Mouse (Mus musculus) adrenal gland, adult (tissue): ENCODE measurements at regions not wholly inside any gene's neighbourhood (a gene's known extent, or its start where the extent isn't known, plus 50 kb on each side); places are given as distances from the start of the nearest gene placed in this dataset.
"Not testable (repeated sequence)": the region's sequence is repeated elsewhere in the genome, so short reads cannot be mapped to it uniquely, and the experiment has no call there.

Source experiments
- DNase-seq, 2 experiments: peaks; one replicate each; pipeline ENCODE4 v3.0.0; 2022 to 2023; ENCODE audit warnings: low spot score in 1 of 2; ENCODE audit not compliant: inconsistent age in 2 of 2

DNA sequence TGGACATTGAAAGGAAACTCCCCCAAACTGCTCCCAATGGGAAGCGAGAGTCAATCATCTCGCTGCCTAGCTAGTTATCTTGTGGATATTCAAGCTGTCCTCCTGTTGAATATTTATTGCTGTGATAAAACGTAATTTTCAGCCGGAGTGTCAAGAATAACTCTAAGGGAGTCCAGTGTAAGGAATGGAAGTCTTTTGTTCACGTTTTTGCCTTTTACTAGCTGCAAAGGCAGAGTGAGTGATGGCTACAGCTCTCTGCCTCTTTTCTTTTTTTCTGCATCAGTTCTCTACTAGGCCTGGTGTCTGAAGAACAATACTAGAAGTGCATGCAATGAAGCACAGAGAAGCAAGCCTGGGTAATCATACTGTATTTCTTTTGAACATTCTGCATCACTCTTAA is 679.7 kb downstream of the Trib2 start:
- DNase-seq: no peak

DNA sequence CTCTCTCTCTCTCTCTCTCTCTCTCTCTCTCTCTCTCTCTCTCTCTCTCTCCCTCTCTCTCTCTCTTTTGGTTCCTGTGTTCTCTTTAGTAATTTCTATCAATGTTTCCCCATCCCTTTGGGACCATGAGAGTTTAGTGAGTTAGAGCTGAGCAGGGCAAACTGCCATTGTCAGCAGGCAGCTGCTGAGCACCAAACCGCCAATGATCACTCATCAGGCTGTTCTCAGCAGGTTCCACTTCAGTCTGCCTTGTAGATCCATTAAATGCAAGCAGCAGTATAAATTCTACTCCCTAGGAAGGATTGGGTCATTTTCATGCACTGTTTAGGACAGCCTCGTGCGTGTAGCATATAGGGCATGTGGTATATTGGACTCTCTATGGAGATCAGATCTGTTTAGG is 692.5 kb downstream of the Trib2 start:
- DNase-seq: no peak

DNA sequence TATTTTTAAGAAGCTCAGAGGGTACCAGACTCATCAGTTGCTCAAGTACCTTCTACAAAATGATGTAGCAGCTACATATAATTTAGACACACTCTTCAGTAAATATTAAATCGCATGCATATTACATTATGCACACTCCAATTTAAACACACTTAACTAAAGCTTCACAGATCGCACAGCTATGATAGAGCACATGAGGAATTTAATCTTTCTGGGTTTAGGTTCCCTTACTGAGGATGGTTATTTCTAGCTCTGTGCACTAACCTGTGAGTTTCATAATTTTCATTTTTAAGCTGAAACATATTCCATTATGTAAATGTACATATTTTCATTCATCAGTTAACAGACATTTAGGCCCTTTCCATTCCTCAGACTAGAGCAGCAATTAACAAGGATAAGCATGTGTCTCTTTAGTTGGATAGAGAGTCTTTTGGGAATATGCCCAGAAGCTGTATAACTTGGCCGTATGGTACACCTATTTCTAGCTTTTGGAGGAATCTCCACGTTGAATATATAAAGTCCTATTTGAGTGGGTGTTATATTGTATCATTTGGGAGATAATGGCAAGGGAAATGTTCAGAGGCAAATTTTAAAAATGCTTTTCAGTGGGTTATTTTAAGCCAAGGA is 694.0 kb downstream of the Trib2 start:
- DNase-seq: no peak

DNA sequence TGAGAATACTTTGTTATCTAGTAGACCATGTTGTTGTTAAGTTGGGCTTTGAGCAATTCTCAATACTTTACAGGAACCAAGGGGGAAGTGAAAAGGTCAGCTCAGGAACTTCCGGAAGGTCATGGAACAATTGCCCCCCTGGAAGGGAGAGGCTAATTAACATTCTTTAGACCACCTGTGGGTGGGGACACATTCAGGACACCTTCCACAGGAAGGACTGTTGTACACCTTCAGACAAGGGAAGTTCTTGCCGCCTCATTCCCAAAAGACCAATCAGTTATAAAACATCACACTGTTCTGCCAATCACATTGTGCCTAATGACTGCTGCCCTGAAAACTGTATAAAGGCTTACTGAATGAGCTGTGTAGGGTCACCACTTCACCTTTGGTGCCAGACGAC is 701.2 kb downstream of the Trib2 start:
- no peak for DNase-seq

DNA sequence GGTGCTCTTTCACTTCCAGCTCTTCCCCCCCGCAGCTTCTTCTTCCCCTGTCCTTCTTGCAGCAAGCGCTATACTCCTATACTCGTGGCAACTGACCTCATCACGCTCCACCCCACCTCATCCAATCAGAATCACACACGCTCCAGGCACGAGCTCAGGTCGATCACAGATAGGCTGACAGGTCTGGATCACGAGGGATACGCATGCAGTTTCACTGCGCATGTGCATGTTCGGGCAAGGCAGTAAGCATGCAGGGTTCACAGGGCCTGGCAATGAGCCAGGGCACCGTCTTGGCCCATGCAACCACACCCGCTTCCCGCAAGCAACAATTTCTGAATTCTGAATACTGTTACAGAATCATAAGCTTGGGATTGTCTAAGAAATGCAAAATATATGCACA is 701.9 kb downstream of the Trib2 start:
- DNase-seq: no peak

DNA sequence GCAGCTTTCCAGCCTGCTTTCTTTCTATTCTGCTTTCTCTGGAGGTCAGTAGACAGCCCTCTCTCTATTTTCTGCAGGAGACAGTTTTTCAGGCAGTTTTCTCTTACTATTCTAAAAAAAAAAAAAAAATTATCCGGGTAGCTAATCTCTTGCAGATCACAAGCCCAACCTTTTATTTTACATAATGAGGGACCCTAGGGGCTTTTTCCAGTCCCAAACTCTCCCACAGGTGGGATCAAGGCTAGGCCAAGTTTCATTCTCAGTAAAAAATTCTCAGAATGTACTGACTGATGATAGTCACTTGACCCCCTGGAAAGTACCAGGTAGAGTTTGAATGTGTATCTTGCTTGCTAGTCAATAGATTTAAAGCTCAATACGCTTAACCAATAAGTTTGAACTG is 705.7 kb downstream of the Trib2 start:
- no peak for DNase-seq

DNA sequence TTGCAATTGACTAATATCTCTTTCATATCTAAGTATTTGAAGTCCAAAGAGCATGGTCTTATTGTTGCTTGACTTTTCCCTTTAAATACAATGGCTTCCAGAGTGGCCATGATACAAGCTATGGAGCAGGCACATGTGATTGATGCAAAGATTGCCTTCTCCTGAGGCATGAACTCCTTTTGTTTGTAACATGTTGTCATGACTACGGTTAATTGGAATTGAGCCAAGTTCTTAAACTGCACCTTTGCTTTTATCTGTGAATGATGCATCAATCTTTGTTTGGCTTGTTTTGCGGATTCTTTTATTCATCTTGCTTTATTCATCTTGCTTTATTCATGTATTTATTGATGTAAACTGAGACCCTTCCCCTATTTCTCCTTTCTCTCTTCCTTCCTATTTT is 711.8 kb downstream of the Trib2 start:
- no peak for DNase-seq

DNA sequence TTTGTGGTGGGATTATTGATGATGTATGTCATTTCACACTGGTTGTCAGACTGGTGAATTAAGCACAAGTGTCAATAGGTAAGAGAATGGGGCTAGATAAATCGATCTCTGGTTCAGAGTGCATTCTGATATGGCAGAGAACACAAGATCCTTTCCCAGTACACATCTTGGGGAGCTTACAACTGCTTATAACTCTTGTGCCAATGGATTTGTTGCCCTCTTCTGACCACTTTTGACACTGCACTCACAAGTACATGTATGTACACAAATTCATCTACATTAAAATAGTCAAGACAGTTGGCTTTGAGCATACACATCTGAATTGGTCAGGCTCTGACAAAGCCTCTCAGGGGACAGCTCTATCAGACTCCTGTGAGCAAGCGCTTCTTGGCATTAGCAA is 738.1 kb downstream of the Trib2 start:
- DNase-seq: peak in 1 of 2 experiments; percentile 67

DNA sequence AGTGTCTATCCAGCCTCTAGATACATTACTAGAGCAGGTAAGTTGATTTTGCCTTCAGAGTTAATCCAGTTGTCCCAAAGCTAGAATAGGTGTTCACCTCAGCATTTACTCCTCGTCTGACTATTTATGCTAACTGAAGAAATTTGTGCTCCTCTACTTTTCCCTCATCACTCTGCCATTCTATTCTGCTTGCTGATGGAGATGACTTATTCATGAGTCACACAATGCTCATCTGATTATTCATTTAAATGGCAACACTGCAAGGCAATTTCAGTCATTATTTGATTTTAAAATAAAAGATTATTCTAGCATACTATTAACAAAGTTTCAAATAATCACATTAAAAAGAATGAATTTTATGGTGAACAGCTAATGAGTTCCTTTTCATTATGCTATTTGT is 752.4 kb downstream of the Trib2 start:
- no peak for DNase-seq

DNA sequence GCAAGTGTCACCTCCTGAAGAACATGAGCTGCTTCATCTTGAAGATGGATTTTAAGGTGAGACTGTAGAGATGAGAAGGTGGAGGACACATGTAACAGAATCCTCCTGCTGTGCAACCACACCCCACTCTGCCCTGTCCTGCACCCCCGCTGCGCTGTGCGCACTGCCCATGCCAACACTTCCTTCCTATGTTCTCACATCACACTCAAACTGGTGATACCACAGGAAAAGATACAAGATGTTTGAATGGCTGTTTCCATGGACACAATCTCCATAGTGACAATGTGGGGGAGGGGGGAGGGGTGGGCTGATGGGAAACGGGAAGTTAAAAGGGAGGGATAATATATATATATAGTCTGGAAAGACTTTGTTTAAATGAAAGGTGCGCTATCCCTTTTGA is 765.3 kb downstream of the Trib2 start:
- DNase-seq: no peak

DNA sequence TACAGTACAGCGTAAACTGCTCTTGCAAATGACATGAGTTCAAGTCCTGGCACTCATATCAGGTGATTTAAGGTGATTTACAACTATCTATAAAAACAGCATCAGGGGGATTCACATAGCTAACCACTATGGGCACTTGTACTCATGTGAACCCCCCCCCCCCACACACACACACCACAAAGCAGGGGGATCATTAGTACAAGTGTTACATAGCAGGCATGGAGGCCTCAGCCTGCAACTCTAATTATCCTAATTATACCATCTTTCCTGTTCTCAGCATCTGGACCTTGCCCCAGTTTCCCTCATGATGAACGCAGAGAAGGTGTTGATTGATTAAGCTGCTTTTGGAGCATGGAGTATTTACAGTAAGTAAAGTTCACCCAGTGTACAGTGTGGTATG is 773.5 kb downstream of the Trib2 start:
- DNase-seq: no peak

DNA sequence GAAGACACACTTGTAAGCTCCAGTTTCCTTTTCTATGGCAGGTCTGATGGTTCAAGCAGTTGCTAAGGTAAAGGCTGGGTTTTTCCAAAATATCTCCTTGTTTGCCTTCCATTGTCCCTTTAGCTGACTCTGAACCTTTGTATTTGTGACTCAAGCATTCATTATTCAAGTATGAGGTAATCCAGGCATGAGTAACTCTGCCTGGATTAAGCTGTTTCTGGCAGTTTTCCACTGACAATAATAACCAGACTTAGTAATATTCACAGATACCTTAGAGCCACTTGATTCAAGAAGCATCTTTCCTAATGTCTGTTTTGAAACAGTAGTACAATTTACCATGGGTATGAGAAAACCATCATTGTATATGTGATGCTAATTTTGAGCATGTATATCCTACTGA is 805.6 kb downstream of the Trib2 start:
- DNase-seq: peak in 1 of 2 experiments; percentile 26

DNA sequence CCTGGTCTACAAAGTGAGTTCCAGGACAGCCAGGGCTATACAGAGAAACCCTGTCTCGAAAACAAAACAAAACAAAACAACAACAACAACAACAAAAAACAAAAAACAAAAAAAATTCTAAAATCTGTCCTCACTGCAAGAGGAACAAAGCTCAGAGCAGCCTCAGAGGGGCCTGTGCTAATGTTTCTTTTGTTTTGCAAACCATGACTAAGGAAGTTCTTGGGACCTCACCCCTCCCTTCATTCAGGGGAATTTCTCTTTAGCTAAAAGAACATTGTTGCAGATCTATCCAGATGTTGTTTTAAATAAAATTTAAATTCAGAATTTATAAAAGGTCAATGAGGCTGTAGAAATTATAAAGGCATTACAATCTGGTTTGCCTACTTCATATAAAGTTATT is 814.3 kb downstream of the Trib2 start:
- DNase-seq: not testable (repeated sequence)
